17 mouse cellular contexts compared by ENCODE assay signal in the genomic region with DNA sequence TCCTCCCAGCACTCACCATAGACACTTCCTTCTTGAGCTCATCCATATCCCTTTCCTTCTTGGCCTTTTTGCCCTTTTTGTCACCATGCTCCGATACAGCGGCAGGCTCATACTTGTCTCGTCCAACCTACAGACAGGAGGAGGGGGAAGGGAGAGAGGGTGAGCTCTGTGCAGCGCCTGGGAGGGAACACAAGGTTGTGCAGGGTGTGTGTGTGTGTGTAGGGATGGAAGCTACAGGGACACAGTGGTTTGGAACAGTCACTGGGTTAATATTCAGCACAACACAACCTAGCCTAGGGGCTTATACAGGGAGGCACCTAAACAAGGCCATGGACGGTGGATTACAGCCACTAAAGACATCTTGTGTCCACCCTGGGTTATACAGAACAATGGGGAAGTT. TPM values are rescaled to one million over a fixed set of nuclear protein-coding genes. Genes with fewer than 3 reads are reported as not detected.
DNase-seq lines count a peak whose midpoint lies in the region; ATAC-seq and TF ChIP-seq lines count a peak whose summit lies in the region.
"Had no signal": no experiment of that assay in that cellular context is flagged by ENCODE, and none has a peak within 500 bp of the region (broad histone marks: within the 10 kb centered on the region; RNA-seq: fewer than 3 reads in every experiment).

No protein-coding gene starts in this region.

- TF ChIP-seq POLR2A in cortical plate, adult 2 months (IDR thresholded peaks at IDR 0.05; ENCODE audit: extremely low read depth, insufficient read depth, low read length), result no peak

- peaks cover 35% of the 10 kb centered on the region for H3K4me1 ChIP-seq in kidney, embryonic 14.5 days (ENCODE audit: control insufficient read depth, insufficient read depth, low read length)
- peaks cover 31% of the 10 kb centered on the region for H3K4me1 ChIP-seq in cortical plate, adult 2 months (ENCODE audit: control insufficient read depth, insufficient read depth, low read length)
- H3K4me1 ChIP-seq in heart, postnatal 0 days (ENCODE audit: control insufficient read depth, insufficient read depth), result peaks cover 60% of the 10 kb centered on the region

- no peak overlapping the region for H3K4me3 ChIP-seq in kidney, embryonic 14.5 days (ENCODE audit: low read length)
- H3K4me3 ChIP-seq in cortical plate, adult 2 months (ENCODE audit: insufficient read depth, low read length), result no peak overlapping the region
- no peak overlapping the region for H3K4me3 ChIP-seq in heart, postnatal 0 days (ENCODE audit: low read depth, low read length)
- H3K4me3 ChIP-seq: hindbrain, embryonic 13.5 days; limb, embryonic 12.5 days had no signal

- H3K27me3 ChIP-seq in kidney, embryonic 14.5 days (ENCODE audit: control insufficient read depth, insufficient read depth, low read length), result no peaks in the 10 kb centered on the region
- no peaks in the 10 kb centered on the region for H3K27me3 ChIP-seq in heart, postnatal 0 days (ENCODE audit: control insufficient read depth, insufficient read depth, low read length)
- H3K27me3 ChIP-seq: hindbrain, embryonic 13.5 days; limb, embryonic 12.5 days had no signal

- TF ChIP-seq CTCF in cortical plate, adult 2 months (IDR thresholded peaks at IDR 0.05; ENCODE audit: extremely low read depth, insufficient read depth, low read length), result no peak
- TF ChIP-seq CTCF in heart, postnatal 0 days (IDR thresholded peaks at IDR 0.05; ENCODE audit: low read depth), result no peak

- peak; percentile 24 for DNase-seq in cerebellum, adult 9-11 months
- no peak for DNase-seq in cerebellum, adult 8-10 months
- peak; percentile 24 for DNase-seq in kidney, adult 18-20 months
- no peak for DNase-seq in heart, postnatal 0 days (ENCODE audit: low spot score)
- no peak for DNase-seq in retina, embryonic 14.5 days (ENCODE audit: low spot score)
- no peak for DNase-seq in thymus, postnatal 14 days
- DNase-seq: cerebellum, adult 11 months; gastrocnemius, postnatal 14 days; kidney, adult 9 months; right cerebral cortex, postnatal 25 days; thymus, adult 2 months had no signal

- no peak for TF ChIP-seq EP300 in heart, postnatal 0 days (IDR thresholded peaks at IDR 0.05; ENCODE audit: low read depth)

- peaks cover 53% of the 10 kb centered on the region for H3K36me3 ChIP-seq in kidney, embryonic 14.5 days (ENCODE audit: control insufficient read depth, insufficient read depth, low read length)
- H3K36me3 ChIP-seq in heart, postnatal 0 days (replicated peaks; ENCODE audit: control insufficient read depth, insufficient read depth, low read length), result peaks cover 52% of the 10 kb centered on the region

- ATAC-seq in kidney, embryonic 14.5 days (ENCODE audit: low FRiP score, low TSS enrichment), result no peak
- no peak for ATAC-seq in heart, postnatal 0 days (ENCODE audit: insufficient read depth, low read depth)
- ATAC-seq: lung, postnatal 0 days had no signal

- no peak overlapping the region for H3K9ac ChIP-seq in kidney, embryonic 14.5 days (ENCODE audit: low read depth, low read length)
- H3K9ac ChIP-seq in heart, postnatal 0 days (replicated peaks; ENCODE audit: low read depth, low read length), result peak overlapping the region; percentile 38
- H3K9ac ChIP-seq: hindbrain, embryonic 13.5 days; limb, embryonic 12.5 days; liver, embryonic 14.5 days had no signal

- 89% methylated on average over 5 of the region's 5 CpGs for WGBS in kidney, embryonic 14.5 days
- WGBS in heart, postnatal 0 days, result 49% methylated on average over 5 of the region's 5 CpGs

- H3K9me3 ChIP-seq in kidney, embryonic 14.5 days (ENCODE audit: control insufficient read depth, low read length), result no peaks in the 10 kb centered on the region
- no peaks in the 10 kb centered on the region for H3K9me3 ChIP-seq in heart, postnatal 0 days (replicated peaks; ENCODE audit: control insufficient read depth, low read length)
- H3K9me3 ChIP-seq: hindbrain, embryonic 13.5 days; limb, embryonic 12.5 days had no signal

- no peak overlapping the region for H3K4me2 ChIP-seq in kidney, embryonic 14.5 days (replicated peaks; ENCODE audit: low read depth, low read length)
- H3K4me2 ChIP-seq in heart, postnatal 0 days (ENCODE audit: low read depth, low read length), result no peak overlapping the region; the same call in 1 of the 2 replicates
- H3K4me2 ChIP-seq: hindbrain, embryonic 13.5 days; limb, embryonic 12.5 days had no signal

- H3K27ac ChIP-seq in kidney, embryonic 14.5 days (ENCODE audit: low read depth, low read length), result no peak overlapping the region
- 0 out of 2 replicates have a peak overlapping the region, but pooled peaks have one; percentile 3 for H3K27ac ChIP-seq in cortical plate, adult 2 months (ENCODE audit: insufficient read depth, low read length)
- H3K27ac ChIP-seq in heart, postnatal 0 days (ENCODE audit: low read depth), result peak overlapping the region; percentile 100
- H3K27ac ChIP-seq: hindbrain, embryonic 13.5 days; limb, embryonic 12.5 days; liver, embryonic 14.5 days had no signal

RNA-seq across cellular contexts. Expression of a gene that starts 9.5 kb away (rescaled TPM):
- polyA plus RNA-seq in kidney, embryonic 14.5 days (2014; fragmentation: Nextera tagmentation; extraction: Ambion mirVana), result 166 and 280 TPM in 2 replicates
- polyA plus RNA-seq in cortical plate, adult 2 months (2012; rRNA removed), result 817 and 830 TPM in 2 replicates
- total RNA-seq in heart, postnatal 0 days (2014; rRNA removed; ENCODE audit: low replicate concordance), result 914 and 1,212 TPM in 2 replicates
- 227 and 257 TPM in 2 replicates for polyA plus RNA-seq in heart, postnatal 0 days (2015; fragmentation: Nextera tagmentation; extraction: Ambion mirVana)

Comparison
In these comparisons a context has a peak if more than half of its experiments do, and no peak if none do; other contexts are left out.
1. DNase-seq: peak in cerebellum, adult 9-11 months (single experiment) and kidney, adult 18-20 months (single experiment); none in cerebellum, adult 8-10 months (single experiment), heart, postnatal 0 days (single experiment), retina, embryonic 14.5 days (single experiment) and thymus, postnatal 14 days (single experiment).